Mouse (Mus musculus): ENCODE measurements around the gene Pds5b. TPM values are rescaled to one million over a fixed set of nuclear protein-coding genes. Genes with fewer than 3 reads are reported as not detected.
A peak's percentile ranks its signal among the peaks of the same experiment; 100 is the strongest.

Pds5b gene
- polyA plus RNA-seq, 1 experiment from 2014 or later, result 49.3 TPM

GRCm38 (mm10) chr5:150788261-150788660 lies 114.7 kb downstream of the Pds5b start:
- Histone ChIP-seq H3K4me1 (ENCODE audit: control insufficient read depth, insufficient read depth, low read length) (no peaks in the 10 kb centered on the region), H3K9me3 (ENCODE audit: control insufficient read depth, low read length) (no peaks in the 10 kb centered on the region), H3K4me2 (no peak overlapping the region), H3K9ac (ENCODE audit: low read length) (no peak overlapping the region), H3K36me3 (ENCODE audit: control insufficient read depth, insufficient read depth, low read length) (peaks cover 5% of the 10 kb centered on the region; the same call in 1 of the 2 replicates), H3K27ac (ENCODE audit: low read depth, low read length) (no peak overlapping the region), H3K27me3 (ENCODE audit: control insufficient read depth, insufficient read depth, low read length) (no peaks in the 10 kb centered on the region), H3K4me3 (ENCODE audit: low read depth, low read length) (no peak overlapping the region)
- WGBS, result 95% methylated on average over 4 of the region's 4 CpGs
- DNase-seq (ENCODE audit: low spot score, missing footprints) (peak; percentile 73), ATAC-seq (ENCODE audit: low FRiP score) (no peak)

GRCm38 (mm10) chr5:150789039-150789438 lies 115.5 kb downstream of the Pds5b start:
- 94% methylated on average over 2 of the region's 2 CpGs for WGBS
- H3K36me3 ChIP-seq (ENCODE audit: control insufficient read depth, insufficient read depth, low read length), result peaks cover 2% of the 10 kb centered on the region; the same call in 1 of the 2 replicates
- H3K4me3 ChIP-seq (ENCODE audit: low read depth, low read length), result no peak overlapping the region
- no peak overlapping the region for H3K4me2 ChIP-seq
- H3K4me1 ChIP-seq (ENCODE audit: control insufficient read depth, insufficient read depth, low read length), result no peaks in the 10 kb centered on the region
- H3K27ac ChIP-seq (ENCODE audit: low read depth, low read length), result no peak overlapping the region
- DNase-seq (ENCODE audit: low spot score, missing footprints) (no peak), ATAC-seq (ENCODE audit: low FRiP score) (no peak)
- H3K9ac ChIP-seq (ENCODE audit: low read length), result no peak overlapping the region
- H3K27me3 ChIP-seq (ENCODE audit: control insufficient read depth, insufficient read depth, low read length), result no peaks in the 10 kb centered on the region
- no peaks in the 10 kb centered on the region for H3K9me3 ChIP-seq (ENCODE audit: control insufficient read depth, low read length)

- peaks cover 7% of the 10 kb centered on the region; the same call in 1 of the 2 replicates for H3K36me3 ChIP-seq (ENCODE audit: control insufficient read depth, insufficient read depth, low read length)
- no peak overlapping the region for H3K4me2 ChIP-seq
- no peak overlapping the region for H3K9ac ChIP-seq (ENCODE audit: low read length)
- DNase-seq (ENCODE audit: low spot score, missing footprints) (no peak), ATAC-seq (ENCODE audit: low FRiP score) (no peak)
- H3K27ac ChIP-seq (ENCODE audit: low read depth, low read length), result no peak overlapping the region
- H3K4me1 ChIP-seq (ENCODE audit: control insufficient read depth, insufficient read depth, low read length), result no peaks in the 10 kb centered on the region
- 95% methylated on average over 6 of the region's 6 CpGs for WGBS
- no peak overlapping the region for H3K4me3 ChIP-seq (ENCODE audit: low read depth, low read length)
- H3K27me3 ChIP-seq (ENCODE audit: control insufficient read depth, insufficient read depth, low read length), result no peaks in the 10 kb centered on the region
- no peaks in the 10 kb centered on the region for H3K9me3 ChIP-seq (ENCODE audit: control insufficient read depth, low read length)
These were observed 120.6 kb downstream of the Pds5b start for GRCm38 (mm10) chr5:150794181-150794580.

- Histone ChIP-seq H3K27ac (ENCODE audit: low read depth, low read length) (no peak overlapping the region), H3K36me3 (ENCODE audit: control insufficient read depth, insufficient read depth, low read length) (peaks cover 6% of the 10 kb centered on the region; the same call in 1 of the 2 replicates), H3K9ac (ENCODE audit: low read length) (no peak overlapping the region), H3K4me2 (no peak overlapping the region), H3K9me3 (ENCODE audit: control insufficient read depth, low read length) (no peaks in the 10 kb centered on the region), H3K4me3 (ENCODE audit: low read depth, low read length) (no peak overlapping the region), H3K27me3 (ENCODE audit: control insufficient read depth, insufficient read depth, low read length) (no peaks in the 10 kb centered on the region), H3K4me1 (ENCODE audit: control insufficient read depth, insufficient read depth, low read length) (no peaks in the 10 kb centered on the region)
- DNase-seq (ENCODE audit: low spot score, missing footprints), result peak; percentile 71
- WGBS, result 96% methylated on average over 2 of the region's 2 CpGs
- ATAC-seq (ENCODE audit: low FRiP score), result no peak
These were observed 126.5 kb downstream of the Pds5b start for GRCm38 (mm10) chr5:150800056-150800455.

- H3K9me3 ChIP-seq (ENCODE audit: control insufficient read depth, low read length), result no peaks in the 10 kb centered on the region
- peaks cover 5% of the 10 kb centered on the region; the same call in 1 of the 2 replicates for H3K4me1 ChIP-seq (ENCODE audit: control insufficient read depth, insufficient read depth, low read length)
- 65% methylated on average over 13 of the region's 13 CpGs for WGBS
- H3K4me3 ChIP-seq (ENCODE audit: low read depth, low read length), result no peak overlapping the region
- H3K4me2 ChIP-seq, result no peak overlapping the region
- H3K27ac ChIP-seq (ENCODE audit: low read depth, low read length), result no peak overlapping the region
- H3K9ac ChIP-seq (ENCODE audit: low read length), result no peak overlapping the region
- peak; percentile 63 for ATAC-seq (ENCODE audit: low FRiP score)
- no peaks in the 10 kb centered on the region for H3K36me3 ChIP-seq (ENCODE audit: control insufficient read depth, insufficient read depth, low read length)
- peak; percentile 84 for DNase-seq (ENCODE audit: low spot score, missing footprints)
- no peaks in the 10 kb centered on the region for H3K27me3 ChIP-seq (ENCODE audit: control insufficient read depth, insufficient read depth, low read length)
These were observed 140.8 kb downstream of the Pds5b start for GRCm38 (mm10) chr5:150814111-150814990.

GRCm38 (mm10) chr5:150815400-150815799 lies 141.9 kb downstream of the Pds5b start:
- no peaks in the 10 kb centered on the region for H3K27me3 ChIP-seq (ENCODE audit: control insufficient read depth, insufficient read depth, low read length)
- no peak overlapping the region for H3K9ac ChIP-seq (ENCODE audit: low read length)
- WGBS, result 90% methylated on average over 4 of the region's 4 CpGs
- H3K9me3 ChIP-seq (ENCODE audit: control insufficient read depth, low read length), result no peaks in the 10 kb centered on the region
- H3K27ac ChIP-seq (ENCODE audit: low read depth, low read length), result no peak overlapping the region
- no peak overlapping the region for H3K4me2 ChIP-seq
- H3K36me3 ChIP-seq (ENCODE audit: control insufficient read depth, insufficient read depth, low read length), result no peaks in the 10 kb centered on the region
- DNase-seq (ENCODE audit: low spot score, missing footprints) (peak; percentile 74), ATAC-seq (ENCODE audit: low FRiP score) (no peak)
- H3K4me1 ChIP-seq (ENCODE audit: control insufficient read depth, insufficient read depth, low read length), result peaks cover 5% of the 10 kb centered on the region; the same call in 1 of the 2 replicates
- H3K4me3 ChIP-seq (ENCODE audit: low read depth, low read length), result no peak overlapping the region

GRCm38 (mm10) chr5:150816775-150817174 lies 143.2 kb downstream of the Pds5b start:
- Histone ChIP-seq H3K4me3 (ENCODE audit: low read depth, low read length) (no peak overlapping the region), H3K27ac (ENCODE audit: low read depth, low read length) (no peak overlapping the region), H3K36me3 (ENCODE audit: control insufficient read depth, insufficient read depth, low read length) (no peaks in the 10 kb centered on the region), H3K27me3 (ENCODE audit: control insufficient read depth, insufficient read depth, low read length) (no peaks in the 10 kb centered on the region), H3K9ac (ENCODE audit: low read length) (no peak overlapping the region), H3K4me1 (ENCODE audit: control insufficient read depth, insufficient read depth, low read length) (peaks cover 5% of the 10 kb centered on the region; the same call in 1 of the 2 replicates), H3K4me2 (no peak overlapping the region), H3K9me3 (ENCODE audit: control insufficient read depth, low read length) (no peaks in the 10 kb centered on the region)
- 90% methylated on average over 5 of the region's 5 CpGs for WGBS
- DNase-seq (ENCODE audit: low spot score, missing footprints) (peak; percentile 80), ATAC-seq (ENCODE audit: low FRiP score) (no peak)

GRCm38 (mm10) chr5:150818041-150818440 lies 144.5 kb downstream of the Pds5b start:
- H3K4me1 ChIP-seq (ENCODE audit: control insufficient read depth, insufficient read depth, low read length), result peaks cover 5% of the 10 kb centered on the region; the same call in 1 of the 2 replicates
- 71% methylated on average over 2 of the region's 2 CpGs for WGBS
- DNase-seq (ENCODE audit: low spot score, missing footprints) (peak; percentile 61), ATAC-seq (ENCODE audit: low FRiP score) (no peak)
- H3K9me3 ChIP-seq (ENCODE audit: control insufficient read depth, low read length), result no peaks in the 10 kb centered on the region
- H3K9ac ChIP-seq (ENCODE audit: low read length), result no peak overlapping the region
- H3K4me3 ChIP-seq (ENCODE audit: low read depth, low read length), result no peak overlapping the region
- no peaks in the 10 kb centered on the region for H3K36me3 ChIP-seq (ENCODE audit: control insufficient read depth, insufficient read depth, low read length)
- no peaks in the 10 kb centered on the region for H3K27me3 ChIP-seq (ENCODE audit: control insufficient read depth, insufficient read depth, low read length)
- no peak overlapping the region for H3K27ac ChIP-seq (ENCODE audit: low read depth, low read length)
- H3K4me2 ChIP-seq, result no peak overlapping the region

- DNase-seq (ENCODE audit: low spot score, missing footprints) (peak; percentile 54), ATAC-seq (ENCODE audit: low FRiP score) (0 out of 2 replicates have a peak, but pooled peaks have one; percentile 10)
- Histone ChIP-seq H3K4me3 (ENCODE audit: low read depth, low read length) (no peak overlapping the region), H3K4me2 (no peak overlapping the region), H3K9ac (ENCODE audit: low read length) (no peak overlapping the region), H3K36me3 (ENCODE audit: control insufficient read depth, insufficient read depth, low read length) (no peaks in the 10 kb centered on the region), H3K27ac (ENCODE audit: low read depth, low read length) (no peak overlapping the region), H3K27me3 (ENCODE audit: control insufficient read depth, insufficient read depth, low read length) (no peaks in the 10 kb centered on the region), H3K4me1 (ENCODE audit: control insufficient read depth, insufficient read depth, low read length) (peaks cover 3% of the 10 kb centered on the region; the same call in 1 of the 2 replicates), H3K9me3 (ENCODE audit: control insufficient read depth, low read length) (no peaks in the 10 kb centered on the region)
- 83% methylated on average over 4 of the region's 4 CpGs for WGBS
These were observed 145.3 kb downstream of the Pds5b start for GRCm38 (mm10) chr5:150818886-150819285.

Measured in midbrain, embryonic 11.5 days (tissue).